Mouse (Mus musculus) intestine, postnatal 0 days (tissue): Measurements from ENCODE around the gene Pacsin1. TPM values are rescaled to one million over a fixed set of nuclear protein-coding genes. Genes with fewer than 3 reads are reported as not detected.
A peak's percentile ranks its signal among the peaks of the same experiment; 100 is the strongest.

Source experiments
- ATAC-seq: fragments of 200-750 bp; cut with Nextera tagmentation; 2 replicates; pipeline ENCODE4 v1.8.0; 2017; ENCODE audit warnings: mild to moderate bottlenecking, moderate TSS enrichment, moderate library complexity
- H3K27ac ChIP-seq: fragments of 300-500 bp; sonication (generic); 2 replicates; pipeline ENCODE4 v1.5.1; 2014; ENCODE audit warnings: mild to moderate bottlenecking, low read depth, low read length, moderate library complexity
- H3K27me3 ChIP-seq: fragments of 300-500 bp; sonication (generic); replicated peaks from 2 replicates; pipeline ENCODE4 v1.6.1; 2014; ENCODE audit warnings: low read length, mixed read lengths; ENCODE audit not compliant: control insufficient read depth, insufficient read depth
- H3K36me3 ChIP-seq: fragments of 300-500 bp; sonication (generic); 2 replicates; pipeline ENCODE4 v1.6.1; 2014; ENCODE audit warnings: mild to moderate bottlenecking, moderate library complexity; ENCODE audit not compliant: control insufficient read depth, insufficient read depth
- H3K4me1 ChIP-seq: fragments of 300-500 bp; sonication (generic); replicated peaks from 2 replicates; pipeline ENCODE4 v1.6.1; 2014; ENCODE audit warnings: antibody characterized with exemption, low read length, mixed read lengths; ENCODE audit not compliant: control insufficient read depth, insufficient read depth
- H3K4me2 ChIP-seq: fragments of 300-500 bp; sonication (generic); replicated peaks from 2 replicates; pipeline ENCODE4 v1.6.1; 2014; ENCODE audit warnings: low read depth, mild to moderate bottlenecking, moderate library complexity
- H3K4me3 ChIP-seq: fragments of 300-500 bp; sonication (generic); 2 replicates; pipeline ENCODE4 v1.5.1; 2014; ENCODE audit warnings: low read depth, low read length
- H3K9ac ChIP-seq: fragments of 300-500 bp; sonication (generic); 2 replicates; pipeline ENCODE4 v1.6.1; 2014; ENCODE audit warnings: mild to moderate bottlenecking, low read depth, low read length
- H3K9me3 ChIP-seq: fragments of 300-500 bp; sonication (generic); 2 replicates; pipeline ENCODE4 v1.6.1; 2016; ENCODE audit warnings: mixed run types; ENCODE audit not compliant: control insufficient read depth
- CTCF ChIP-seq: sonication (generic); IDR thresholded peaks from 2 replicates; pipeline ENCODE4 v1.5.1; 2016; ENCODE audit warnings: low read depth, mild to moderate bottlenecking, control low read depth, antibody characterized with exemption, moderate library complexity
- whole genome bisulfite sequencing: fragments of 180-500 bp; shearing (Covaris S2); extraction: QIAGEN DNeasy Blood & Tissue Kit; methylation state at CpG from one replicate; pipeline ENCODE4 v1.1.7; 2014; 5-methylcytosine and 5-hydroxymethylcytosine counted together
- polyA plus RNA-seq: library from polyadenylated mRNA; unstranded; fragments of >200 nt; fragmentation: Nextera tagmentation; extraction: Ambion mirVana; gene quantifications from 2 replicates; pipeline ENCODE4 v1.2.1, GENCODE M21; 2015

The Pacsin1 gene
- polyA plus RNA-seq = 1.2 and 1.4 TPM in 2 replicates

GRCm38 (mm10) chr17:27655089-27656010 lies at the start of gene Pacsin1:
Pacsin1 (plus strand) TSS chr17:27655509.
- Histone ChIP-seq H3K9me3 (no peaks in the 10 kb centered on the region), H3K4me1 (no peaks in the 10 kb centered on the region), H3K27ac (no peak within 1 kb of the TSS), H3K9ac (peak within 1 kb of the TSS; percentile 22; the same call in 1 of the 2 replicates), H3K36me3 (no peaks in the 10 kb centered on the region), H3K27me3 (peaks cover 30% of the 10 kb centered on the region), H3K4me3 (peak within 1 kb of the TSS; percentile 41), H3K4me2 (peak within 1 kb of the TSS; percentile 65)
- ATAC-seq = peak; percentile 50; the same call in 1 of the 2 replicates
- peak; percentile 14; the same call in 1 of the 2 replicates for TF ChIP-seq CTCF
- 3% methylated on average over 60 of the region's 65 CpGs for WGBS

- no peak for ATAC-seq
- H3K4me3 ChIP-seq = no peak overlapping the region
- H3K4me2 ChIP-seq = no peak overlapping the region
- no peaks in the 10 kb centered on the region for H3K9me3 ChIP-seq
- no peaks in the 10 kb centered on the region for H3K27me3 ChIP-seq
- no peaks in the 10 kb centered on the region for H3K36me3 ChIP-seq
- 83% methylated on average over 7 of the region's 7 CpGs for WGBS
- no peaks in the 10 kb centered on the region for H3K4me1 ChIP-seq
- H3K9ac ChIP-seq = no peak overlapping the region
- H3K27ac ChIP-seq = no peak overlapping the region
- TF ChIP-seq CTCF = no peak
Measured at GRCm38 (mm10) chr17:27609576-27609975, 45.7 kb upstream of the Pacsin1 start.

- H3K4me1 ChIP-seq = no peaks in the 10 kb centered on the region
- no peak overlapping the region for H3K9ac ChIP-seq
- H3K36me3 ChIP-seq = no peaks in the 10 kb centered on the region
- H3K9me3 ChIP-seq = no peaks in the 10 kb centered on the region
- 72% methylated on average over 10 of the region's 10 CpGs for WGBS
- H3K27ac ChIP-seq = no peak overlapping the region
- H3K27me3 ChIP-seq = no peaks in the 10 kb centered on the region
- H3K4me3 ChIP-seq = no peak overlapping the region
- no peak overlapping the region for H3K4me2 ChIP-seq
- TF ChIP-seq CTCF = no peak
- no peak for ATAC-seq
Measured at GRCm38 (mm10) chr17:27610679-27611518, 44.4 kb upstream of the Pacsin1 start.

- no peak overlapping the region for H3K4me3 ChIP-seq
- no peaks in the 10 kb centered on the region for H3K9me3 ChIP-seq
- no peak overlapping the region for H3K4me2 ChIP-seq
- H3K4me1 ChIP-seq = no peaks in the 10 kb centered on the region
- no peaks in the 10 kb centered on the region for H3K36me3 ChIP-seq
- no peak overlapping the region for H3K27ac ChIP-seq
- H3K27me3 ChIP-seq = no peaks in the 10 kb centered on the region
- no peak overlapping the region for H3K9ac ChIP-seq
- no peak for ATAC-seq
- 46% methylated on average over 3 of the region's 3 CpGs for WGBS
- no peak for TF ChIP-seq CTCF
Measured at GRCm38 (mm10) chr17:27611519-27611884, 43.8 kb upstream of the Pacsin1 start.

- Histone ChIP-seq H3K9ac (no peak overlapping the region), H3K4me3 (no peak overlapping the region), H3K27ac (no peak overlapping the region), H3K27me3 (no peaks in the 10 kb centered on the region), H3K36me3 (no peaks in the 10 kb centered on the region), H3K4me1 (no peaks in the 10 kb centered on the region), H3K4me2 (no peak overlapping the region), H3K9me3 (no peaks in the 10 kb centered on the region)
- TF ChIP-seq CTCF = no peak
- no peak for ATAC-seq
- 63% methylated on average over 5 of the region's 5 CpGs for WGBS
Measured at GRCm38 (mm10) chr17:27611994-27612393, 43.3 kb upstream of the Pacsin1 start.

GRCm38 (mm10) chr17:27613016-27613415 lies 42.3 kb upstream of the Pacsin1 start:
- H3K4me3 ChIP-seq = no peak overlapping the region
- no peak for ATAC-seq
- H3K9me3 ChIP-seq = no peaks in the 10 kb centered on the region
- WGBS = 79% methylated on average over 4 of the region's 4 CpGs
- H3K9ac ChIP-seq = no peak overlapping the region
- no peak for TF ChIP-seq CTCF
- no peak overlapping the region for H3K4me2 ChIP-seq
- H3K27ac ChIP-seq = no peak overlapping the region
- H3K4me1 ChIP-seq = no peaks in the 10 kb centered on the region
- H3K27me3 ChIP-seq = no peaks in the 10 kb centered on the region
- H3K36me3 ChIP-seq = no peaks in the 10 kb centered on the region
